ENCODE assay signal across 8 mouse cellular contexts in genomic region chr10:122984531-122985251, GRCm38 (mm10).
DNase-seq lines count a peak whose midpoint lies in the region; ATAC-seq and TF ChIP-seq lines count a peak whose summit lies in the region.

No protein-coding gene starts in this region.

- ATAC-seq in limb, embryonic 13.5 days (ENCODE audit: low FRiP score, low read depth), result no peak
- ATAC-seq in stomach, embryonic 16.5 days (ENCODE audit: insufficient read depth, low FRiP score), result no peak

- H3K27me3 ChIP-seq in testis, adult 2 months (ENCODE audit: control insufficient read depth, insufficient read depth, low read length), result no peaks in the 10 kb centered on the region
- no peaks in the 10 kb centered on the region for H3K27me3 ChIP-seq in limb, embryonic 13.5 days
- no peaks in the 10 kb centered on the region for H3K27me3 ChIP-seq in stomach, embryonic 16.5 days (ENCODE audit: control insufficient read depth, insufficient read depth, low read length)

- H3K4me1 ChIP-seq in testis, adult 2 months (ENCODE audit: control insufficient read depth, insufficient read depth, low read length), result peaks cover 6% of the 10 kb centered on the region; the same call in 1 of the 2 replicates
- H3K4me1 ChIP-seq in limb, embryonic 13.5 days, result peaks cover 28% of the 10 kb centered on the region
- peaks cover 23% of the 10 kb centered on the region for H3K4me1 ChIP-seq in stomach, embryonic 16.5 days (ENCODE audit: control insufficient read depth, insufficient read depth, low read length)

- H3K36me3 ChIP-seq in testis, adult 2 months (ENCODE audit: control insufficient read depth, insufficient read depth, low read length), result no peaks in the 10 kb centered on the region
- peaks cover 28% of the 10 kb centered on the region for H3K36me3 ChIP-seq in limb, embryonic 13.5 days
- H3K36me3 ChIP-seq in stomach, embryonic 16.5 days (ENCODE audit: control insufficient read depth, insufficient read depth, low read length), result peaks cover 11% of the 10 kb centered on the region; the same call in 1 of the 2 replicates

- TF ChIP-seq POLR2A in testis, adult 2 months (IDR thresholded peaks at IDR 0.05; ENCODE audit: control insufficient read depth, low read depth, low read length), result no peak

- DNase-seq in embryo, embryonic 10.5 days (ENCODE audit: low spot score), result peak; percentile 50
- no peak for DNase-seq in embryo, embryonic 9.5 days (ENCODE audit: extremely low spot score)
- no peak for DNase-seq in testis, postnatal 14 days (ENCODE audit: low spot score)
- no peak for DNase-seq in left cerebral cortex, adult 18-20 months (ENCODE audit: low spot score in 2 of 2)
- no peak for DNase-seq in right cerebral cortex, postnatal 4 days

- peak overlapping the region; percentile 100 for H3K4me3 ChIP-seq in testis, adult 2 months (ENCODE audit: control insufficient read depth, low read depth, low read length)
- peak overlapping the region; percentile 96 for H3K4me3 ChIP-seq in limb, embryonic 13.5 days
- peak overlapping the region; percentile 92 for H3K4me3 ChIP-seq in stomach, embryonic 16.5 days (replicated peaks; ENCODE audit: low read length)

- H3K9ac ChIP-seq in limb, embryonic 13.5 days, result peak overlapping the region; percentile 100
- peak overlapping the region; percentile 98 for H3K9ac ChIP-seq in stomach, embryonic 16.5 days (ENCODE audit: low read length)

- H3K4me2 ChIP-seq in limb, embryonic 13.5 days (replicated peaks), result peak overlapping the region; percentile 63
- H3K4me2 ChIP-seq in stomach, embryonic 16.5 days (ENCODE audit: low read depth, low read length), result peak overlapping the region; percentile 63

- 2% methylated on average over 10 of the region's 10 CpGs for WGBS in limb, embryonic 13.5 days
- under 1% methylated on average over 10 of the region's 10 CpGs for WGBS in stomach, embryonic 16.5 days

- peaks cover 3% of the 10 kb centered on the region; the same call in 1 of the 2 replicates for H3K9me3 ChIP-seq in limb, embryonic 13.5 days
- H3K9me3 ChIP-seq in stomach, embryonic 16.5 days (replicated peaks; ENCODE audit: control insufficient read depth, low read length), result no peaks in the 10 kb centered on the region

- TF ChIP-seq CTCF in testis, adult 2 months (IDR thresholded peaks at IDR 0.05; ENCODE audit: control insufficient read depth, insufficient read depth, insufficient replicate concordance, low read depth, low read length), result no peak

- H3K27ac ChIP-seq in testis, adult 2 months (ENCODE audit: control insufficient read depth, insufficient read depth, low read depth, low read length), result peak overlapping the region; percentile 100
- peak overlapping the region; percentile 100 for H3K27ac ChIP-seq in limb, embryonic 13.5 days
- peak overlapping the region; percentile 99 for H3K27ac ChIP-seq in stomach, embryonic 16.5 days (ENCODE audit: low read length)
